Mouse (Mus musculus): Measurements from ENCODE around the gene Vmn1r132. TPM values are rescaled to one million over a fixed set of nuclear protein-coding genes. Genes with fewer than 3 reads are reported as not detected.
"Not testable (repeated sequence)": the region's sequence is repeated elsewhere in the genome, so short reads cannot be mapped to it uniquely, and the experiment has no call there.

The Vmn1r132 gene
- not detected in 2 replicates for polyA plus RNA-seq (2011; ENCODE audit: insufficient read depth, insufficient read length, low replicate concordance, missing spikeins)

DNA sequence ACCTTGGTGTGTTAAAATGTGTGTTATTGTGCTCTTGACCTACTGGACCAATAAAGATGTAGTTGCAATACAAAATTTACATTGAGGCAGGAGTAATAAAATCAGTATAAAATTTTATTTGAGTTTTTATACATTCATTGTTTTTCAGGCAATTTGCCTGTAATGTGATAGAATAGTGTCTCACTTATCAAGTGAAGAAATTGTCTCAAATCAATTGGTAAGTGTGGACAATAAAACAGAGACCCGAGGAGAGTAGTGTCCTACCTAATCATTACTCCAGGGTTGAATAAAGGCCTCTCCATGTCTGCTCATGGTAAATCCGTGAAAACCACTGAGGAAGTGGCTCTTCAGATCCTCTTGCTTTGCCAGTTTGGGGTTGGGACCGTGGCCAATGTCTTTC is at the start of gene Vmn1r132:
Gene Vmn1r132, plus strand, starts transcription at position 301 of the 400 bp plus-strand sequence.
- not testable (repeated sequence) for H3K27ac ChIP-seq (ENCODE audit: control insufficient read depth, insufficient read depth, low read depth, low read length, poor library complexity); H3K4me1 ChIP-seq (ENCODE audit: control insufficient read depth, insufficient read depth, low read length); H3K4me3 ChIP-seq (replicated peaks; ENCODE audit: control insufficient read depth, low read depth, low read length)
- WGBS, result no CpG with 5 or more reads among the region's 3 CpGs

Other genes with a start within 250 kb of the Vmn1r132 start
- gene Gm6882, start 181.3 kb upstream of the Vmn1r132 start, polyA plus RNA-seq (2011; ENCODE audit: insufficient read depth, insufficient read length, low replicate concordance, missing spikeins), result not detected in 2 replicates
- gene Vmn1r130, start 102.3 kb upstream of the Vmn1r132 start, polyA plus RNA-seq (2011; ENCODE audit: insufficient read depth, insufficient read length, low replicate concordance, missing spikeins), result not detected in 2 replicates
- gene Vmn1r131, start 68.0 kb upstream of the Vmn1r132 start, polyA plus RNA-seq (2011; ENCODE audit: insufficient read depth, insufficient read length, low replicate concordance, missing spikeins), result not detected in 2 replicates
- gene Gm4175, start 147.4 kb downstream of the Vmn1r132 start, polyA plus RNA-seq (2011; ENCODE audit: insufficient read depth, insufficient read length, low replicate concordance, missing spikeins), result not detected in 2 replicates
- not detected in 2 replicates for gene Gm4177, start 182.6 kb downstream of the Vmn1r132 start, polyA plus RNA-seq (2011; ENCODE audit: insufficient read depth, insufficient read length, low replicate concordance, missing spikeins)
- not detected in 2 replicates for gene Vmn1r135, start 218.3 kb downstream of the Vmn1r132 start, polyA plus RNA-seq (2011; ENCODE audit: insufficient read depth, insufficient read length, low replicate concordance, missing spikeins)
- not detected in 2 replicates for gene Gm5725, start 230.2 kb downstream of the Vmn1r132 start, polyA plus RNA-seq (2011; ENCODE audit: insufficient read depth, insufficient read length, low replicate concordance, missing spikeins)

Measured in bone marrow, adult 2 months (tissue).